Mouse (Mus musculus): ENCODE data around the gene Sept4.

Sept4 gene

GRCm38 (mm10) chr11:87599395-87600089, 30.8 kb downstream of the Sept4 start:
- DNase-seq (ENCODE audit: low spot score in 2 of 2), result no peak

GRCm38 (mm10) chr11:87600322-87600853, 31.7 kb downstream of the Sept4 start:
- no peak for DNase-seq (ENCODE audit: low spot score in 2 of 2)

- DNase-seq (ENCODE audit: low spot score in 2 of 2), result no peak
These were observed 33.5 kb downstream of the Sept4 start for GRCm38 (mm10) chr11:87602234-87602633.

- no peak for DNase-seq (ENCODE audit: low spot score in 2 of 2)
These were observed 34.9 kb downstream of the Sept4 start for GRCm38 (mm10) chr11:87603571-87603970.

- no peak for DNase-seq (ENCODE audit: low spot score in 2 of 2)
These were observed 40.6 kb downstream of the Sept4 start for GRCm38 (mm10) chr11:87609264-87609663.

GRCm38 (mm10) chr11:87611547-87611946, 42.8 kb downstream of the Sept4 start:
- DNase-seq (ENCODE audit: low spot score in 2 of 2), result no peak

- DNase-seq (ENCODE audit: low spot score in 2 of 2), result no peak
These were observed 45.3 kb downstream of the Sept4 start for GRCm38 (mm10) chr11:87613972-87614371.

GRCm38 (mm10) chr11:87615551-87615950, 46.8 kb downstream of the Sept4 start:
- no peak for DNase-seq (ENCODE audit: low spot score in 2 of 2)

- DNase-seq (ENCODE audit: low spot score in 2 of 2), result no peak
These were observed 47.2 kb downstream of the Sept4 start for GRCm38 (mm10) chr11:87615952-87616351.

GRCm38 (mm10) chr11:87616790-87617474, 48.2 kb downstream of the Sept4 start, which contains the start of gene Hsf5:
Hsf5 (plus strand) TSS chr11:87617164.
- DNase-seq (ENCODE audit: low spot score in 2 of 2), result no peak

GRCm38 (mm10) chr11:87617606-87618005, 48.9 kb downstream of the Sept4 start:
- DNase-seq (ENCODE audit: low spot score in 2 of 2), result no peak

- DNase-seq (ENCODE audit: low spot score in 2 of 2), result no peak
These were observed 54.5 kb downstream of the Sept4 start for GRCm38 (mm10) chr11:87623160-87623559.

GRCm38 (mm10) chr11:87629859-87630258, 61.2 kb downstream of the Sept4 start:
- peak in 1 of 2 experiments; percentile 62 for DNase-seq (ENCODE audit: low spot score in 2 of 2)

GRCm38 (mm10) chr11:87638793-87639192, 70.1 kb downstream of the Sept4 start:
- no peak for DNase-seq (ENCODE audit: low spot score in 2 of 2)

- peak; percentile 46 to 79 for DNase-seq (ENCODE audit: low spot score in 2 of 2)
These were observed 70.5 kb downstream of the Sept4 start for GRCm38 (mm10) chr11:87639206-87639605.
